Mouse (Mus musculus) CH12.LX (cell line): ENCODE measurements at regions not wholly inside any gene's neighbourhood (a gene's known extent, or its start where the extent isn't known, plus 50 kb on each side); places are given as distances from the start of the nearest gene placed in this dataset.

Source experiments
- DNase-seq: peaks from one replicate; pipeline ENCODE4 v3.0.0-alpha.2; 2013; ENCODE audit errors: extremely low read depth
- H3K27ac ChIP-seq: 2 replicates; pipeline ENCODE4 v1.5.1; 2012; ENCODE audit warnings: low read depth, mild to moderate bottlenecking, control low read depth, moderate library complexity; ENCODE audit not compliant: insufficient read depth
- H3K27me3 ChIP-seq: replicated peaks from 2 replicates; pipeline ENCODE3; 2012; ENCODE audit warnings: inconsistent platforms
- H3K36me3 ChIP-seq, 2 experiments: replicated peaks in 1 of 2; 2 replicates each; pipeline versions ENCODE3 to v1.6.1; 2012; ENCODE audit warnings: inconsistent platforms in 1 of 2, low read length in 1 of 2, mild to moderate bottlenecking in 1 of 2, mixed read lengths in 1 of 2, moderate library complexity in 1 of 2; ENCODE audit not compliant: control insufficient read depth in 1 of 2, insufficient read depth in 1 of 2
- H3K4me1 ChIP-seq, 2 experiments: 2 replicates each; pipeline ENCODE4 v1.6.1; 2012; ENCODE audit warnings: inconsistent platforms in 1 of 2, moderate library complexity in 1 of 2; ENCODE audit not compliant: insufficient read depth in 2 of 2, control insufficient read depth in 1 of 2
- H3K4me2 ChIP-seq: 2 replicates; pipeline ENCODE4 v1.6.1; 2012; ENCODE audit warnings: low read depth, mild to moderate bottlenecking, control low read depth; ENCODE audit not compliant: poor library complexity, insufficient read depth, severe bottlenecking
- H3K4me3 ChIP-seq, 3 experiments: fragments of 150-350 bp in 1 of 3; sonication (generic) in 1 of 3; replicated peaks in 1 of 3; 2 replicates each; pipeline versions ENCODE3 to v1.5.1; 2011 to 2012; ENCODE audit warnings: low read depth in 2 of 3, low read length in 2 of 3, mild to moderate bottlenecking in 2 of 3, moderate library complexity in 2 of 3, control low read depth in 1 of 3, improper control_type of control experiment in 1 of 3, inconsistent platforms in 1 of 3, mixed read lengths in 1 of 3; ENCODE audit not compliant: poor library complexity in 1 of 3
- H3K79me2 ChIP-seq: replicated peaks from 2 replicates; pipeline ENCODE4 v1.6.1; 2012; ENCODE audit warnings: mild to moderate bottlenecking, moderate library complexity; ENCODE audit not compliant: control insufficient read depth, poor library complexity, insufficient read depth, severe bottlenecking; ENCODE audit errors: extremely low read depth
- H3K9ac ChIP-seq: 2 replicates; pipeline ENCODE4 v1.6.1; 2012; ENCODE audit warnings: low read depth, mild to moderate bottlenecking, control low read depth, moderate library complexity; ENCODE audit not compliant: insufficient read depth
- H3K9me3 ChIP-seq: replicated peaks from 2 replicates; pipeline ENCODE3; 2012; ENCODE audit warnings: low read length, inconsistent platforms, mixed read lengths
- ELF1 ChIP-seq: IDR thresholded peaks from 2 replicates; pipeline ENCODE4 v1.6.1; 2014; ENCODE audit warnings: low read depth, mild to moderate bottlenecking, inconsistent platforms, low read length, improper control_type of control experiment
- EP300 ChIP-seq: IDR thresholded peaks from 2 replicates; pipeline ENCODE4 v1.6.1; 2011; ENCODE audit warnings: low read length, improper control_type of control experiment
- GABPA ChIP-seq: IDR thresholded peaks from 2 replicates; pipeline ENCODE4 v1.6.1; 2012; ENCODE audit warnings: low read depth, low read length, improper control_type of control experiment, inconsistent platforms; ENCODE audit not compliant: insufficient replicate concordance
- KAT2A ChIP-seq: IDR thresholded peaks from 2 replicates; pipeline ENCODE4 v1.6.1; 2012; ENCODE audit warnings: low read length, improper control_type of control experiment, inconsistent platforms; ENCODE audit not compliant: insufficient replicate concordance
- MAZ ChIP-seq: IDR thresholded peaks from 2 replicates; pipeline ENCODE4 v1.6.1; 2012; ENCODE audit warnings: low read depth, mild to moderate bottlenecking, inconsistent platforms, low read length, improper control_type of control experiment, moderate library complexity
- MEF2A ChIP-seq: IDR thresholded peaks from 2 replicates; pipeline ENCODE4 v1.6.1; 2014; ENCODE audit warnings: low read depth, mild to moderate bottlenecking, inconsistent platforms, low read length, improper control_type of control experiment, borderline replicate concordance
- POLR2AphosphoS2 ChIP-seq: IDR thresholded peaks from 2 replicates; pipeline ENCODE4 v1.6.1; 2011; ENCODE audit warnings: low read depth, low read length, improper control_type of control experiment
- RAD21 ChIP-seq: IDR thresholded peaks from 2 replicates; pipeline ENCODE4 v1.6.1; 2011; ENCODE audit warnings: low read depth, mild to moderate bottlenecking, low read length, improper control_type of control experiment, moderate library complexity
- RCOR1 ChIP-seq: conservative IDR thresholded peaks from 2 replicates; pipeline ENCODE4 v1.6.1; 2012; ENCODE audit warnings: low read depth, mild to moderate bottlenecking, inconsistent platforms, low read length, improper control_type of control experiment
- SIN3A ChIP-seq: IDR thresholded peaks from 2 replicates; pipeline ENCODE4 v1.6.1; 2012; ENCODE audit warnings: low read length, improper control_type of control experiment, inconsistent platforms
- TBP ChIP-seq: conservative IDR thresholded peaks from 2 replicates; pipeline ENCODE4 v1.6.1; 2011; ENCODE audit warnings: low read depth, low read length, improper control_type of control experiment
- USF1 ChIP-seq: IDR thresholded peaks from 2 replicates; pipeline ENCODE4 v1.6.1; 2014; ENCODE audit warnings: low read depth, mild to moderate bottlenecking, inconsistent platforms, low read length, improper control_type of control experiment
- dilution Hi-C: fragments of 300-500 bp; cut with MboI; formaldehyde crosslinking; loops from 2 replicates; pipeline ENCODE4 v1.14.3; 2020; ENCODE audit warnings: low sequenced_read_pairs; ENCODE audit not compliant: extremely low pct_unique_long_range_greater_than_20kb, extremely low pct_ligation_motif_present
- in situ Hi-C: fragments of 300-500 bp; cut with MboI; formaldehyde crosslinking; loops from 3 replicates; pipeline ENCODE4 v1.14.3; 2019; ENCODE audit warnings: low sequenced_read_pairs, low pct_ligation_motif_present, low pct_unique_long_range_greater_than_20kb, mixed read lengths

- H3K36me3 ChIP-seq, result no peaks in the 10 kb centered on the region
- no peak overlapping the region for H3K27ac ChIP-seq
- TF ChIP-seq POLR2AphosphoS2 (no peak), MEF2A (no peak), RAD21 (no peak), RCOR1 (no peak), ELF1 (no peak), GABPA (no peak), KAT2A (no peak), TBP (no peak), EP300 (no peak)
- H3K4me3 ChIP-seq, result no peak overlapping the region
- H3K27me3 ChIP-seq, result no peaks in the 10 kb centered on the region
- dilution Hi-C loops, result no loop called here
- no peak for DNase-seq
- H3K4me1 ChIP-seq, result no peaks in the 10 kb centered on the region
- no peaks in the 10 kb centered on the region for H3K9me3 ChIP-seq
- no peak overlapping the region for H3K4me2 ChIP-seq
- in situ Hi-C loops, result no loop called here
- no peaks in the 10 kb centered on the region for H3K79me2 ChIP-seq
- H3K9ac ChIP-seq, result no peak overlapping the region
Measured at GRCm38 (mm10) chr1:15943662-15944061, 149.5 kb downstream of the 4930444P10Rik start.

GRCm38 (mm10) chr1:15943041-15943440 is 150.1 kb downstream of the 4930444P10Rik start:
- Histone ChIP-seq H3K9me3 (no peaks in the 10 kb centered on the region), H3K27me3 (no peaks in the 10 kb centered on the region), H3K4me3 (no peak overlapping the region), H3K36me3 (no peaks in the 10 kb centered on the region), H3K9ac (no peak overlapping the region), H3K4me2 (no peak overlapping the region), H3K79me2 (no peaks in the 10 kb centered on the region), H3K27ac (no peak overlapping the region), H3K4me1 (no peaks in the 10 kb centered on the region)
- no peak for DNase-seq
- dilution Hi-C loops (no loop called here), in situ Hi-C loops (no loop called here)
- TF ChIP-seq POLR2AphosphoS2 (no peak), MAZ (no peak), SIN3A (no peak), USF1 (no peak)
